Mouse (Mus musculus): Measurements from ENCODE around the gene Sox5.

The Sox5 gene

DNA sequence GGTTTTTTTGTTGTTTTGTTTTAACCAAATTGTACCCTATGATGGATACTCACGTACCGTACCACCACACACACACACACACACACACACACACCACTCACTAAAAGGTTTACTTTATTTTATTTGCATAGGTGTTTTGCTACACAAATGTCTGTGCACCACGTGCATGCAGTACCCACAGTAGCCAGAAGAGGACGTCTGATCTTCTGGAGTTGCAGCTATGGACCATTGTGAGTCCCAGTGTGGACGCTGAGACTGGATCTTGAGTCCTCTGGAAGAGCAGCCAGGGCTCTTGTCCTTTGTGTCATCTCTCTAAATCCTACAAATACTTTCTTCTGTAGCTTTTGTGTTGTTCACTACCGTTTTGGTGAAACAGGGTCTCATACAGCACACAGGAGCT, 776.6 kb downstream of the Sox5 start:
- no peak for DNase-seq

DNA sequence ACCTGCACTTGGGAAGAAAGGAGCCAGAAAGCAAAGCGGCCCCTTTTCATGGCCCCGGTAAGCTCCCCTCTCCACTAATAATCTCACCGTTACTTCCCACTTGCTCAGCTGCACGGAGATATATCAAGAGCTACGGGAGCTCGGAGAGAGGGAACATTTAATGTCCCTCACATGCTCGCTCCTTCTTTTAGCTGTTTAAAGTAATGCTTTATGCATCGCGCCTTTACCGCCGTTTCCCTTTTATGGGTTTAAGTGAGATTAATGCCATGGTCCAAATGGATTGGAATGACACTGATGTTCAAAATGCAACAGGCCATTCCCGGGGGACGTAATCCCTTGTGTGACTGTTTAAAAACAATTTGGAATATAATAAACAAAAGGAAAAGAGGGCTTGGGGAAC, 783.6 kb downstream of the Sox5 start:
- DNase-seq: no peak

DNA sequence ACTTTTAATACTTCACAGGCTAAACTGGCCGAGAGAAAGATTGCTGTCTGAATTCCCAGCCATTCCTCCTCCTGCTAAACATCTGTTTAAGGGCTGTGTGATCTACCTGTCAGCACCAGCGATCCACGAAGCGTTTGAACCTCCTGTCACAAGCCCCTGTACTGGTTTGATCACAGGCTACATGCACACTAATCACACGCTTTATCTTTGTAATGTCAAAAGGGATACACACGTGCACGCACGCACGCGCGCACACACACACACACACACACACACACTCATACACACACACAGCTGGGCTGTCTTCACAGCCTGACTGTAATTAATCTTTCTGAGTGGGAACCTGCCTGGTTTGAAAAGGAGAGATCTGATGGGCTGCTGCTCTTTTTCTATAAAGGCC, 784.2 kb downstream of the Sox5 start:
- no peak for DNase-seq

DNA sequence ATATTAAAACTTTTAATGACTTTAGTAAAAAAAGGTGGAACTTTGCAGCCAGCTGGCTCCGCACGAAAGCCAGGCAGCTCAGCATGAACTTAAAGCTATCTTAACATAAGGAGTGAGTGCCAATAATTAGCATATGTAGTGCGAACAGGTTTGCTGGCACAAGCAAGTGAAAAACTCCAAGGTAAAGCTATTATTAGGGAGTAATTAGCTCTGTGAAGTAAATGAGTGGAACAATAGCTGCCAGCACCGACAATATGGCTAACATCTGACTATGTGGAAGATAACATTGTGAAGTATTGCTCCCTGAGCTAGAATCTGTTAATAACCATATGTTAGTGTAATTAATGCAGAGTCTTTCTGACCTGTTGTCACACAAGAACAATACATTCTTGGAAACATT, 786.7 kb downstream of the Sox5 start:
- no peak for DNase-seq

DNA sequence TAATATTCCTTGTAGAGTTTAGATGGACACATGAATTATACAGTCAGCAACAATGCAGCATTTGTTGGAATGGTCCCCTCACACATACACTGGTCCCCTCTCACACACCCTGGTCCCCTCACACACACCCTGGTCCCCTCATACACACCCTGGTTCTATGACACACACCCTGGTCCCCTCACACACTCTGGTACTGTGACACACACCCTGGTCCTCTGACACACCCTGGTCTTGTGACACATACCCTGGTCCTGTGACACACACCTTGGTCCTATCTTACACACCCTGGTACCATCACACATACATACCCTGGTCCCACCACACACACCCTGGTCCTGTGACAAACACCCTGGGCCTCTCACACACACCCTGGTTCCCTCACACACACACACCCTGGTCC, 794.2 kb downstream of the Sox5 start:
- no peak for DNase-seq

DNA sequence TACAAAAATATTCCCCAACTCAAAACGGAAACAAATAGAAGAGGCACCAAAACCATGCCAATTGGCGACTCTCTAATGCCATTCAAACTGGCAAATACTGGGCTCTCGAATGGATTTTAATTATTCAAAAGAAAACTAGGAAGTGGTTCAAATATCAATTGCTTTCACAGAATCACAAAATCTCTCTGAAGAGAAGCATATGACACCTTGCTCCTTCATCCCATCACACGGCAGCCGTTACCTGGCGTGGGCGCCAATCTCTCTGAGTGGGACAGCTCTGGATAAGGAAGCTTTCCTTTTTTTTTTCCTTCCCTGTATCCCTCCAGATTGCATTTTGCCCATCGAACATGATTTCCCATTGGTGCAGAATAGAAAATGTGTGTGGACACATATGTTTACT, 801.6 kb downstream of the Sox5 start:
- DNase-seq: no peak

DNA sequence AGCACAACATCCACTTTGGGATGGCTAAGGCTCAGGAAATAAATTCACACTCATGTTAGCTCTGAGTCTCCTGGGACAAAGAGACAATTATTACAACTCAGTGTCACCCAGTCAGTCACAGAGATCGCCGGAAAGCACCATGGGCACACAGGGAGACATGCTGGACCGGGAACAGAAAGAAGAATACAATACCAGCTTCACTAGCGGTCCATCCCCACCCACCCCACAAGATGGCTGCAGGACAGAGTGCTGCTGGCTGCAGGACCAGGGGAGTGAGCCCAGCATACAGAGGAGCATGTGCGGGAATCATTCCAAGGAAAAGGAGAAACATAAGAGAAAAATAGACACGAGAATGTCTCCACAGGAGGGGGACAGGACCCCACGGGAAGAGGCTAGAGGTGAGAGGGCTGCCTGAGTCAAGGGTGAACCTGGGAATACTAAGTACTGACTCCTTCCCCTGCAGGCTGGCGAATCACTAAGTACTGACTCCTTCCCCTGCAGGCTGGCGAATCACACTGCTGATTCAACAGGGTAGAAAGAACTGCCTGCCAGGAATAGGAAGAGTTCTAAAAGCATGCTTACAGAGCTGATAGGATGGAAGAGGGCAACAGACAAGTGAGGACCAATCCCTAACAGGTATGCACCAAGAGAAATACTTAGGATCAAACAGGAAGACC, 813.9 kb downstream of the Sox5 start:
- peak; percentile 43 for DNase-seq

DNA sequence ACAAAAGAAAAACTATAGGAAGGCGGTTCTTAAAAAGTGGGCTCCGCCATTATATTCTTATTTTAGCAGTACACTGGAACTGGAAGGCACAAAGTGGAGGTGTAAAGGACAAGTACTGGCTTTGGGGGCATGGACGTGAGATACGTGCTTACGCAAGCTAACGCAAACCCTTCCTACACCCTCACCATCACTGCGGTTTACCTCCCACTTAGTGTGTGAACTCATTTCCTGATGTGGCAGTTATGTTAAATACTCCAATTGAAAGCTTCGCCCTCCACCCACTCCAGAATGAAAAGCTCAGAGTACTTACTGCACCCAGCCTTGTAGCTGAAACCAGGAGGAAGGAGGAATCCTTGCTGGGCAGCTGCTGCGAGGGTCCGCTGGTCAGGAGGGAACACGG, 821.3 kb downstream of the Sox5 start:
- DNase-seq: no peak

DNA sequence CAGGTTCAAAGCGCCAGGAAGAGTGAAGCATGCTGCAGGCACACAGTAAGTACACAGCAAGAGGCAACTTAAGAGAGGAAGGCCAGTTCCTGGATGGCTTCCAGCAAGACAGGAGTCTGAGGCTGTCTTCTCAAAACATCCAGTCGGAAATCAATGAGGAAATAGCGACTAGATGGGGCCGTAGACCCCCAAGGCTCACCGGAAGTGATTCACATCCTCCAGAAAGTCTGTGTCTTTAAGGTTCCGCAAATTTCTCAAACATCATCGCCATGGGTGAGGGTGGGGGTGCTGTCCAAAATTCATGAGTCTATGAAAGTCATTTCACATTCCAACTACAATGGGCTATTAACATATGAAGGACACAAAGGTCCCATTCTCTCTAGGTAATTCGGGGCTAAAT, 821.7 kb downstream of the Sox5 start:
- DNase-seq: no peak

DNA sequence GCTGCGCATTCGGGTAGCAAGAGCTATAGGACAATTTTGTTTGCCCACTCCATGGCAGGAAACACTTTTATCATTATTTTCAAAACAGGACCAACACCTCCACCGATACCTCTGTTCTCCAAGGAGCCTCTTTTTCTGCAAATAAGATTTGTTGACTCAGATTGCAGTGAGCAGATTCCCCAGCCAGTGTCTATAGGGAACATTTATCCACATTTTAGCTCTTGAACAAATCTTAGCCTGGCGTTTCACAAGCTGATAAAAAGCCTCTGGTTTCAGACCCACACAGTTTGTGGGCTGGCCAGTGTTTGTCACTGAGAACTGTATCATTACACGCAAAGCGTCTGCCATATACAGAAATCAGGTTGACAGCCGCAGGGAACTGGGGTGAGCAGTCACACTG, 823.4 kb downstream of the Sox5 start:
- peak; percentile 28 for DNase-seq

DNA sequence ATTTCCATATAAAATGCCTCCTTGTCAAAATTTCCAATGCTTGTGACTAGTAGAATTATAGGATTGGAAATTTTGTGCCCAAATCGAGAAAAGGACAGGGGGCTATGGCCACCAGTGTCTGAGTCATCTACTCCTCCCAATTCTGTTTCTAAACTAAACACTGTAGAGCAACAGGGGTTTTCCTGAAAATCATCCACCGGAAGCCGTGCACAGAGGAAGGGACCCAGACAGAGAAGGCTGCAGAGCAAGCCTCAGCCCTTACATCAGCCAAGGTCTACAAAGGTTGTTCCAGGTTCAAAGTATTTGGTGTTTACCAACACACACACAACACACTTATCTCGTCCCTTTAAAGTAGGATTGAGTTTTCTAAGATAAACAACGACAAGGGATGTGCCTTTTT, 824.7 kb downstream of the Sox5 start:
- no peak for DNase-seq

DNA sequence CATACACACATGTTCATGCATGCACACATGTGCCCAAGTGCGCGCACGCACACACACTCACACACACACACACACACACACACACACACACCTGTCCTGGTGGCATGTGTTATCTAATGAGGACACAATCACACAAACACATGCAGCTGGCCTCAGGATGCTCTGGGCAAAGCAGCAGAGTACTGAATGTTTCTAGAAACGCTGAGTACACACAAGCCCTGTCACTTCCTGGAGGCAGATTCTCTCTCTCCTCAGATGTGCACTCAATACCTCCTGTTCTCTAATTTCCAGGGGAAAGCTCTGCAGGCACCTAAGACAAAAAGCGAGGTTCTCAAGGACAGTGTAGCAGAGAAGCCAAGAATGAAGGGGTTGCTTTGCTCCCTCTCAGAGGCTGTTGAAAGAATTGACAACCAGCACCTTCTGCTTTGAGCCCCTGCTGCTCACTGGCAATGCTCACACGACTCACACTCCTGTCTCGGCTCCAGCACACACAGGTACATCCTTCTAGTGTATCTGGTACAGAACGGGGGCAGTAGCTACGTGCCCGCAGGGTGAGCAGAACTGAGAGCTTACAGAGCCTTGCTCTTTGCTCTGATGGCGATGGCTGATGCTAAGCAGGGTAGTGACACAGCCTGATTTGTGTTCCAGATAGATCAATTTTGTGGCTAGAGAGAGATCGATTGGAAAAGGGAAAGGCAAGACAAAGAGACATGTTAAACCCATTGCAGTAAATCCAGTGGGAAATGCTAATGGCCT, 833.0 kb downstream of the Sox5 start:
- no peak for DNase-seq

DNA sequence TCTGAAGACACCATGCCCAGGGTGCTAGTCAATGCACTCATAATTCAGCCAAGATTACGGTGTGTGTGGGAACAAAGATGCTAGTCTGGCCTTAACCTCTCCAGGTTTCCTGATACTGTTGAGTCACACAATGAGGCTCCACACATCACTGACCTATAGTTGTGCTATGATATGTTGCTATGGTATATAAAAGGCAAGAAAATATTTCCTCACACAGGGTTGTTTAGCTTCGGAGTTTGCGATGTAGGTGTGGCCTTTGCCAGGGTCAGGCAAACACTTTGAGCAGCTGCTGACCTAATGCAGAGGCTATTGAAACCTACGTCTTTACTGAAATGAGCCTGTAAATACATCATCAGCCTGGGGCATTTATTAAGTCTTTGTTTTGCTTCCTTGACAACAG, 833.7 kb downstream of the Sox5 start:
- no peak for DNase-seq

DNA sequence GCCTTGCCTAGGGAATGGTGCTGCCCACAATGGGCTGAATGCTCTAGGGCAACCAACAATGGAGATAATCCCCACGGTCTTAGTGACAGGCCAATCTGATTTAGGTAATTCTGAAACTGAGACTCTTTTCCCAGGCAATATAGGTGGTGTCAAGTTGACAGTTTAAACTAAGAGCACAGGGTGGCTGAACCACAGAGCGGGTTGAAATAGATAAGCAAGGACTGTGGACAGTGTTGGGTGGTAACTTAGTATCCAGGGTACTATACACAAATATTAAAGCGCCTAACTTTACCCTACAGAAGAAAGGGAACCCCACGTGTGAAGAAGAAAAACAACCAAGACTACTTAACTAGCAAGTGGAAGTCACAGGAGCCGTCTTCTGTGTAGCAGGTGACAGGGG, 838.7 kb downstream of the Sox5 start:
- DNase-seq: no peak

DNA sequence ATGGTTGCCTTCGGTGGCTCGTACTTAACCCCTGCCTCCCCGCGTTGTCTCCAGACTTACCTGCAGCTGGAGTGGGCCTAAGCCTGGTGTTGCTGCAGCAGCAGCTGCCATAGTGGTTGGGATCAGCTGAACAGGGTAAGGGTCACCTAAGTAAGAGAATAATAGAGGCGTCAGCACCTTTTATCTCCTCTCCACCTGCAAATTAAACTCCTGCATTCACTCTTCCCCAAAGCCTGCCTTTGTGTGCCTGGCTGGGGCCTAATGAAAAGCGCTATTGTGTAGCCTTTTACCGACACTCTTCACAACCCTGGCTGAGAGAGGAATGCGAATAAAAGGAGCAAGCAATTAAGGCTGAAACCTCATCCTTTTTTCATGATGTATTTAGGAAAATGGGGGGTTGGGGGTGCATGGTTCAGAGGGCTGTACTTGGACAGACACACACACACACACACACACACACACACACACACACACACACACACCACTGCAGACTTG, 840.4 kb downstream of the Sox5 start:
- no peak for DNase-seq

DNA sequence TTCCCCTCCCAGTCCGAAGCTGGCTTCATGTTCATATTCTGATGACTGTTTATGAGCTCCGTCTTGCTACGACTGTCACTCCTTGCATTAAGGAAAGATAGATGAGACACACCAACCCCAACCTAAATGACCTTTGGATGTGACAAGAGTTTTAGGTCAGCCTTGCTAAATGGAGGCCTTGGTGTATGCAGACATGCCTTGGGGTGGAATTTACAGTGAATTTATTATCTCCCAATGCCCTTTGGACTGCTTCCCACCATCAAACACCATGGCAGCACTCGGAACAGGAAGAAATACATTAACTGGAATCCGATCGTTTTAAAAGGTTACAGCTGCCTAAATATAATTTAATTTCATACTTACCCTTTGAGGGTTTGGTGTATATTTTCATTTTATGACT, 858.6 kb downstream of the Sox5 start:
- DNase-seq: no peak

DNA sequence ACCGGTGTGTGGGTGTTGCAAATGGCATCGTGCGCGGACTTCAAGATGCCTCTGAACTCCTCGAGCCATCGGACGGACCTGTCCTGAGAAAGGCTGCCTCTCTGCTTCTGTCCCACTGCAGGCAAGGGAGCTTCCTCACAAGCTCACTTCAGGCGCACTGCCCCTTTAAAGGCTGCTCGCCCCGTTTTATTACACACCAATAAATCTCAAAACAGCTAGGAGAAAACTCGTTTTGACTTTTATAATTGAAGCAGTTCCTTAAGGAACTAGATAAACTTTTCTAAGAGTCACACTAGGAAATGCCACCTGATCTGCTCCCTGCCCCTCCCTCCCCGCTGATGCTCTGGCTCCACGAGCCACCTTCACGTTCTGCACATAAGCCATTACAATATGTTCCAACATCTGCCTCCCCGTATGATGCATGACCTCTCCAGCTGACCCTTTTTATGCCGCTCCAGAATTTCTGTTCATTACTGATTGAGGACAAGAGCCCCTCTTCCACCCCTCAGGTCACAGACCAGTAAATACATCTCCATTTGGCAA, 863.3 kb downstream of the Sox5 start:
- DNase-seq: no peak

DNA sequence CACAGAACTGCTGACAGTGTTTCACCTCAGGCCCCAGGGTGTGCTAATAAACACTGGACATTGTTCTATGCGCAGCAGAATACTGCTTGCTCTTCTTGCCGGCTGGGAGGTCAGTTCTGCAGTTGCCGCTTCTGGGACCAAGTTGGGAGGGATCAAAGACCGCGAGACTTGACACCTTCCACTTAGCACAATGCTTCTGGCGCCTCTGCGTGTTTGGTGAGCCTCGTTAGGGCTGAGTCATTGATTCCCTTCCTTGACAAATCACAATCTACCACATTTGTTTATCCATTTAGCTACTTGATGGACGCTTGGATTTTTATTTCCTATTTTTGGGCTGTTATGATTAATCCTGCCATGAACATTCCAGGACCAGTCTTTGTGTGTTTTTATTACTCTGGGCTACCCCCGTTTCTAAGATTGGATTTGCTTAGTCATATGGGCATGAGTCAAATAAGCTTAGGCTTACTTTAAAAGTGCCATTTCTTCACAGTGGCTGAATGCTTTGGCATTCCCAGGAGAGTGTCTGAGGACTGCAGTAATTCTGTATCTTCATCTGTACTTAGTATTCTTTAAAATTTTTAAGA, 865.5 kb downstream of the Sox5 start:
- peak; percentile 8 for DNase-seq

DNA sequence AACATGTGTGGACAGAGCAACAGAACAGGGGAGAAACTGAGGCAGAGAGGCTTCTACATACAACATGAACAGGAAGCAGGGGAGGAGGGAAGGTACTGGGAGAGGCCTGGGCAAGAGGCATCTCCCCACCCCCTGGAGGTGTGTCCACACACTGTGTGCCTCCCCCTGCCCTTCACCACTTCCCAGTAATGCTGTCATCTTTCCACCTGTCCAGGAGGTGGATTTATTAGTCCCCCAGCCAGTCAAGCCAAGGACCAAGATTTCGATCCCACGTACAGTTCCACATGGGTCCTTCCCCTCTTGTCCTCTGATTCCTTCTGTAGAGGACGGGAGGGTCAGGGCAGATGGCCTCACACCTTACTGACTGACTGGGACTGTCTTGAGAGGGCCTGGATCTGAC, 866.1 kb downstream of the Sox5 start:
- no peak for DNase-seq

DNA sequence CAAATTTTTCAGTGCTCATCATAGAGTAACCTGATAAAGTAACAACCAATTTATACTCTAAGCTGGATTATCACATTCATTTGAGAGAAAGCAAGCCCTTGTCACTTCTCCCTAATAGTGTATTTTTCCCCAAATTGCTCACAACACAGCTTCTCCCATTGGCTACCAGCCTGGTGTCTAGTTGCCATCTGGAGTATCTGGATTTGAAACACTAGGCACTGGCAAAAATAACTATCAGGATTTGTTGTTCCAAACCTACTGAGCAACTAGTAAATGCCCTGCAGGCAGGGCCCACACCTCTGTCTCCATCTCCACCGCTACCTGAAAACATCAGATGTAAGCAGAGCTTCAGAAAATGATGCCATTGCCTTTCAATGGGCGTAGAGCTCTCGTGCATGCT, 869.5 kb downstream of the Sox5 start:
- no peak for DNase-seq

DNA sequence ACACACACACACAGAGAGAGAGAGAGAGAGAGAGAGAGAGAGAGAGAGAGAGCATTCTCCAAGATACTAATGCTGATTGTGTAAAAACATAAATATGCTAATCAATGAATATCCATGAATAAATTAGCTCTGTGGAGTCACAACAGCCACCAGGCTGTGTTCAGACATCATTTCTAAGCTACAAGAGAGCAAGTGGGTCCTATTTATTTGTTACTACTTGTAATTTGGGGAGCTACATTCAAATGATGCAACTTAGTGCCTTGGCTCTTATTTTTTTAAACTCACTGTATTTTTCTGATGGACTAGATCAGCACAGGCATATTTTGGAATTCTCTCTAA, 877.1 kb downstream of the Sox5 start:
- DNase-seq: no peak

DNA sequence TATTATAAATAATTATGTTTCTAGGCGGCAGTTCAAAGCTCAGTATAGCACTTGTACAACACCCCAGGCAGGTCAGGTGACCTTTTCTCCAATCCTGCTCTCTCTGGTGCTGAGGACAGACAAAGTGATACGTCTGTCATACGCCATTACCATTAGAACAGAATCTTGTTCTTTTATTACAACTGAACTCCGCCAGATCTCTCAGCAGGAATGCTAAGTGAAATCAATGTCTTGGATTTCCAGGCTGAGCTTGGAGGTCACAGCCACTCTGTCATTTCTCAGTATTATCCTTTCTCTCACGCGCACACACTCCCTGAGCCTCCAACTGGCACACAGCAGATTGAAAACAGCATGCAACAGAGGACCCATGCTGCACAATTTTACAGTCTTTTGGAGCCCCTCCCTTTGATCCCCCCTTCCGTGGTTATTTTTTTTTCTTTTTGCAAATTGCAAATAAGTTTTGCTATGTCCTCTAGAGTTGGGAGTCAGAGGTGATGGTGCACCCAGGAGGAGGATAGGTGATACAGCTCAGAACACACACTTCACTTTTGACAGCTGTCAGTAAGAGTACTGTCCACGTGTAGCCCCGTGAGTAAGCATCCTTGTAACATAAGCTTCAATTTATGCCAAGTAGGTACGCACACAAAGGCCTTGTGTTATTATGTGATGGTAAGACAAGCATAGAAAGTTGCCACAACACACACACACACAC, 877.6 kb downstream of the Sox5 start:
- DNase-seq: no peak

DNA sequence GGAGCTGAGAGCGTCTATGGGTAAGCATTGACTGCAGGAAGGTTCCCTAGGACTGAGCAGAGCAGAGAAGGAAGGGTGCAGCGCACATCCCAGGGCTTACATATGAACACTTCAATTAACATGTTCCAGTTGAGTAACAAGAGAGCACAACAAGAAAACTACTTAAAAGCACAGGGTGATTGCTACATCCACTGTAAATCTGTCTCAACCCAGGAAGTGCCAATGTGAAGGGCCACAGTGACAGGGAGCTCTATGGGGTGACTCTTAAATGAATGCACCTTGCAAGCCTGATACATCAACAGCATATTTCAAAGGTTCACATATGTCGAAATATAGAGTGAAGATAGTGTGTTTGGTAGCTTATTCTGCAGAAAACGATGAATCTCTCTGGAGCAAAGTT, 880.9 kb downstream of the Sox5 start:
- DNase-seq: no peak

DNA sequence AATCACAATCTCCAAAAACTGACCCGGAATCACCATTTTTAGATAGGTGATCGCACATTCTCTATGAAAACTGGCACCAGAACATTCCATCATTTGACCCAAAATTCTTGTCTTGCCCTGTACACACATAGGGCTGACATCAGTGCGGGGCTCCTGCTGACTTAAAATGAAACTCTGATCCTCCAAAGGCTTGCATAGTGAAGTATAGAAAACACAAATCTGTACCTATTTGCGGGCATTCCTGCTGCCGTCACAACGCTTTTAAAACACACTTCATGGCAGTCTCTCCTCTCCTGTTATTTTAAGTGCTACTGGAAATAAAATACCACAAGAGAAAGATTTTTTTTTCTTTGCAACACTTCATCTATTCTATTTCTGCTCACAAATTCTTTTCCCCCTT, 886.7 kb downstream of the Sox5 start:
- DNase-seq: no peak
